Mouse (Mus musculus) brain, embryonic 14.5 days (tissue): ENCODE results near the gene Clcn6.
A peak's percentile ranks its signal among the peaks of the same experiment; 100 is the strongest.

Source experiments
- CTCF ChIP-seq: fragments of 200-500 bp; IDR thresholded peaks from 2 replicates; pipeline ENCODE4 v1.5.1; 2012; ENCODE audit warnings: inconsistent platforms, mild to moderate bottlenecking, moderate library complexity, borderline replicate concordance; ENCODE audit not compliant: insufficient read depth, insufficient read length; ENCODE audit errors: extremely low read depth
- POLR2A ChIP-seq: fragments of 200-500 bp; IDR thresholded peaks from 2 replicates; pipeline ENCODE4 v1.6.1; 2012; ENCODE audit warnings: mild to moderate bottlenecking, inconsistent platforms, borderline replicate concordance; ENCODE audit not compliant: poor library complexity, insufficient read depth, insufficient read length, severe bottlenecking; ENCODE audit errors: extremely low read depth

- TF ChIP-seq POLR2A (no peak), CTCF (peak; percentile 44; the same call in 1 of the 2 replicates)
These were observed 40.6 kb upstream of the Clcn6 start for GRCm38 (mm10) chr4:148079212-148079611.
